Mouse (Mus musculus) lung, postnatal 0 days (tissue): ENCODE results near the gene Gins2.

Source experiments
- CTCF ChIP-seq: IDR thresholded peaks from 2 replicates; pipeline ENCODE4 v1.5.1; 2016; ENCODE audit warnings: antibody characterized with exemption, mild to moderate bottlenecking
- EP300 ChIP-seq: IDR thresholded peaks from 2 replicates; pipeline ENCODE4 v1.6.1; 2016; ENCODE audit warnings: antibody characterized with exemption, mild to moderate bottlenecking, control low read depth

DNA sequence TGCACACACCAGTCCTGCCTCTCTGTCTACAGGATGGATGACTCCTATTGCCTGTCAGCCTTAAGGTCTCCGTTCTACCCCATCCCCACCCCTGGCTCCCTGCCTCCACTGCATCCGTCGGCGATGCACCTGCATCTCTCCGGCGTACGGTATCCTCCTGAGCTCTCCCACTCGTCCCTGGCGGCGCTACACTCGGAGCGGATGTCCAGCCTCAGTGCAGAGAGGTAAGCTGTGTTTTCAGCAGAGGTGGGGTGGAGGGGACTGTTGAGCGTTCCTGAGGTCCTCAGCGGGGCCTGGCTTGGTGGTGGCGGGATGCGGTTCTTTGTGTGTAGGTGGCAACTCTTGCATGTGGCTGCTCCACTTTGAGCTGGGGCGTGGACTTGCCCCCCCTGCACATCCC, 21.4 kb downstream of the Gins2 start:
- TF ChIP-seq CTCF (no peak), EP300 (no peak)
